Mouse (Mus musculus) cerebellum, adult 11 months (tissue): Measurements from ENCODE around the gene Pkp4.
A peak's percentile ranks its signal among the peaks of the same experiment; 100 is the strongest.

Source experiments
- DNase-seq: peaks from one replicate; pipeline ENCODE4 v3.0.0; 2022

Gene Pkp4

GRCm38 (mm10) chr2:59184107-59185064 lies 23.7 kb downstream of the Pkp4 start:
- DNase-seq, result no peak

GRCm38 (mm10) chr2:59186122-59186521 lies 25.5 kb downstream of the Pkp4 start:
- no peak for DNase-seq

GRCm38 (mm10) chr2:59186966-59187365 lies 26.3 kb downstream of the Pkp4 start:
- no peak for DNase-seq

GRCm38 (mm10) chr2:59188306-59188705 lies 27.7 kb downstream of the Pkp4 start:
- peak; percentile 55 for DNase-seq

- DNase-seq, result no peak
Observed at GRCm38 (mm10) chr2:59189661-59190185, 29.1 kb downstream of the Pkp4 start.

- DNase-seq, result no peak
Observed at GRCm38 (mm10) chr2:59190186-59190585, 29.5 kb downstream of the Pkp4 start.

- peak; percentile 56 for DNase-seq
Observed at GRCm38 (mm10) chr2:59191466-59191865, 30.8 kb downstream of the Pkp4 start.

GRCm38 (mm10) chr2:59193117-59193516 lies 32.5 kb downstream of the Pkp4 start:
- DNase-seq, result no peak

- DNase-seq, result no peak
Observed at GRCm38 (mm10) chr2:59197156-59197555, 36.5 kb downstream of the Pkp4 start.

GRCm38 (mm10) chr2:59199476-59199976 lies 38.9 kb downstream of the Pkp4 start:
- no peak for DNase-seq

GRCm38 (mm10) chr2:59200511-59200910 lies 39.9 kb downstream of the Pkp4 start:
- no peak for DNase-seq

- DNase-seq, result no peak
Observed at GRCm38 (mm10) chr2:59202930-59203329, 42.3 kb downstream of the Pkp4 start.

GRCm38 (mm10) chr2:59203627-59204425 lies 43.2 kb downstream of the Pkp4 start:
- no peak for DNase-seq

GRCm38 (mm10) chr2:59205092-59205491 lies 44.4 kb downstream of the Pkp4 start:
- no peak for DNase-seq

GRCm38 (mm10) chr2:59206190-59206589 lies 45.5 kb downstream of the Pkp4 start:
- no peak for DNase-seq

GRCm38 (mm10) chr2:59207240-59207639 lies 46.6 kb downstream of the Pkp4 start:
- DNase-seq, result no peak

- no peak for DNase-seq
Observed at GRCm38 (mm10) chr2:59207725-59208124, 47.1 kb downstream of the Pkp4 start.

GRCm38 (mm10) chr2:59208276-59208675 lies 47.6 kb downstream of the Pkp4 start:
- no peak for DNase-seq

GRCm38 (mm10) chr2:59211051-59211450 lies 50.4 kb downstream of the Pkp4 start:
- DNase-seq, result no peak

- no peak for DNase-seq
Observed at GRCm38 (mm10) chr2:59212430-59212829, 51.8 kb downstream of the Pkp4 start.

GRCm38 (mm10) chr2:59212846-59213245 lies 52.2 kb downstream of the Pkp4 start:
- no peak for DNase-seq

- DNase-seq, result no peak
Observed at GRCm38 (mm10) chr2:59217931-59218330, 57.3 kb downstream of the Pkp4 start.
